Comparison of ENCODE assay signal across 16 mouse cellular contexts in the genomic region with DNA sequence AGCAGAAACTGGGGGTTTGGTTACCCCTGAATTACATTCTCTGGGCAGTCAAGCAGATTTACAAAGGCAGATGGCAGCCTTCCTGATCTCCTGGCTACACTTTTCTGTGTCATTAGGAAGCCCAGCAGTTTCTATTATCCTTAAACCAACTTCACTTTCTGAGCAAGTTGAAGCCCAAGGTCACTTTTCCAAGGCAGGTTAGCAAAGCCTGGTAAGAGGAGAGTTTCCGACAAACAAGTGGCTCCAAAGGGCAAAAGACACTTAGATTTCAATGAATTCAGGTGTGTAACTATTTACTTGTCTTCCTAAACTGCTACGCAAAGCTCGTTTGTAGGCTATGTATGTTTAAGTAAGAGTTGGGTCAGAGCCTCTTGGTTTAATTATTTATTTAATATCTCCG. TPM values are rescaled to one million over a fixed set of nuclear protein-coding genes. Genes with fewer than 3 reads are reported as not detected.
"Had no signal": no experiment of that assay in that cellular context is flagged by ENCODE, and none has a peak within 500 bp of the region (broad histone marks: within the 10 kb centered on the region; RNA-seq: fewer than 3 reads in every experiment).

No protein-coding gene starts in this region.

- H3K36me3 ChIP-seq: liver, embryonic 13.5 days; midbrain, embryonic 12.5 days; midbrain, embryonic 15.5 days had no signal

- H3K4me3 ChIP-seq: intestine, embryonic 15.5 days; limb, embryonic 10.5 days; limb, embryonic 13.5 days; liver, embryonic 13.5 days; midbrain, embryonic 12.5 days; midbrain, embryonic 15.5 days had no signal

- H3K27me3 ChIP-seq: intestine, embryonic 15.5 days; limb, embryonic 13.5 days; midbrain, embryonic 12.5 days; midbrain, embryonic 15.5 days had no signal

- H3K9ac ChIP-seq: intestine, embryonic 15.5 days; limb, embryonic 13.5 days; liver, embryonic 13.5 days; midbrain, embryonic 12.5 days; midbrain, embryonic 15.5 days had no signal

- H3K27ac ChIP-seq: intestine, embryonic 15.5 days; limb, embryonic 10.5 days; limb, embryonic 13.5 days; liver, embryonic 13.5 days; midbrain, embryonic 12.5 days had no signal

- H3K9me3 ChIP-seq: intestine, embryonic 15.5 days; limb, embryonic 10.5 days; limb, embryonic 13.5 days; liver, embryonic 13.5 days; midbrain, embryonic 12.5 days; midbrain, embryonic 15.5 days had no signal

- ATAC-seq: intestine, embryonic 15.5 days; midbrain, embryonic 15.5 days had no signal

- DNase-seq: kidney, adult 11 months; kidney, postnatal 14 days; kidney, postnatal 4 days; liver; liver, embryonic 13.5 days; lung, adult 2 months; lung, postnatal 14 days; lung, postnatal 4 days; thymus, adult 2 months; thymus, postnatal 14 days had no signal

- H3K4me2 ChIP-seq: intestine, embryonic 15.5 days; limb, embryonic 13.5 days; liver, embryonic 13.5 days; midbrain, embryonic 12.5 days; midbrain, embryonic 15.5 days had no signal

RNA-seq across cellular contexts. Expression of gene Prrt1, which starts 14.0 kb away (rescaled TPM):
- polyA plus RNA-seq: liver, embryonic 16.5 days had no signal

RNA-seq across cellular contexts. Expression of gene Tnxb, which starts 27.0 kb away (rescaled TPM):
- polyA plus RNA-seq: limb, embryonic 10.5 days had no signal
